Mouse (Mus musculus): ENCODE measurements around the gene Adarb2. TPM values are rescaled to one million over a fixed set of nuclear protein-coding genes. Genes with fewer than 3 reads are reported as not detected.

The Adarb2 gene
- 0.02 TPM in 1 of 2 replicates, not detected in the other for polyA plus RNA-seq (2012; rRNA removed)

GRCm38 (mm10) chr13:8202681-8203476, at the start of gene Adarb2:
Gene Adarb2, plus strand, starts transcription at chr13:8202866.

